Mouse (Mus musculus) heart, embryonic 13.5 days (tissue): Measurements from ENCODE around the gene Adsl. TPM values are rescaled to one million over a fixed set of nuclear protein-coding genes. Genes with fewer than 3 reads are reported as not detected.
"Not testable (repeated sequence)": the region's sequence is repeated elsewhere in the genome, so short reads cannot be mapped to it uniquely, and the experiment has no call there.

ENCODE experiments used
- ATAC-seq: fragments of 200-750 bp; cut with Nextera tagmentation; 2 replicates; pipeline ENCODE4 v1.8.0; 2017; ENCODE audit warnings: moderate TSS enrichment; ENCODE audit not compliant: insufficient number of reproducible peaks, low FRiP score, low TSS enrichment; ENCODE audit errors: extremely low read depth
- H3K27ac ChIP-seq: fragments of 300-500 bp; sonication (generic); replicated peaks from 2 replicates; pipeline ENCODE4 v1.5.1; 2015; ENCODE audit warnings: moderate library complexity, mild to moderate bottlenecking, inconsistent platforms
- H3K27me3 ChIP-seq: fragments of 300-500 bp; sonication (generic); replicated peaks from 2 replicates; pipeline ENCODE4 v1.6.1; 2015; ENCODE audit warnings: mild to moderate bottlenecking, inconsistent platforms
- H3K36me3 ChIP-seq: fragments of 300-500 bp; sonication (generic); 2 replicates; pipeline ENCODE4 v1.6.1; 2015; ENCODE audit warnings: mild to moderate bottlenecking, inconsistent platforms
- H3K4me1 ChIP-seq: fragments of 300-500 bp; sonication (generic); 2 replicates; pipeline ENCODE4 v1.6.1; 2015; ENCODE audit warnings: inconsistent platforms
- H3K4me2 ChIP-seq: fragments of 300-500 bp; sonication (generic); 2 replicates; pipeline ENCODE4 v1.6.1; 2015; ENCODE audit warnings: inconsistent platforms, mild to moderate bottlenecking, moderate library complexity
- H3K4me3 ChIP-seq: fragments of 300-500 bp; sonication (generic); 2 replicates; pipeline ENCODE4 v1.5.1; 2015; ENCODE audit warnings: moderate library complexity, mild to moderate bottlenecking, inconsistent platforms
- H3K9ac ChIP-seq: fragments of 300-500 bp; sonication (generic); 2 replicates; pipeline ENCODE4 v1.6.1; 2015; ENCODE audit warnings: inconsistent platforms, mild to moderate bottlenecking, moderate library complexity
- H3K9me3 ChIP-seq: fragments of 300-500 bp; sonication (generic); 2 replicates; pipeline ENCODE4 v1.6.1; 2016; ENCODE audit warnings: inconsistent platforms
- whole genome bisulfite sequencing: fragments of 180-500 bp; shearing (Covaris S2); methylation state at CpG from one replicate; pipeline ENCODE4 v1.1.7; 2015; ENCODE audit warnings: mixed read lengths; 5-methylcytosine and 5-hydroxymethylcytosine counted together
- polyA plus RNA-seq: library from polyadenylated mRNA; unstranded; fragments of >200 nt; fragmentation: Nextera tagmentation; extraction: Ambion mirVana; gene quantifications from 2 replicates; pipeline ENCODE4 v1.2.1, GENCODE M21; 2015

Gene Adsl
- 144 and 153 TPM in 2 replicates for polyA plus RNA-seq

DNA sequence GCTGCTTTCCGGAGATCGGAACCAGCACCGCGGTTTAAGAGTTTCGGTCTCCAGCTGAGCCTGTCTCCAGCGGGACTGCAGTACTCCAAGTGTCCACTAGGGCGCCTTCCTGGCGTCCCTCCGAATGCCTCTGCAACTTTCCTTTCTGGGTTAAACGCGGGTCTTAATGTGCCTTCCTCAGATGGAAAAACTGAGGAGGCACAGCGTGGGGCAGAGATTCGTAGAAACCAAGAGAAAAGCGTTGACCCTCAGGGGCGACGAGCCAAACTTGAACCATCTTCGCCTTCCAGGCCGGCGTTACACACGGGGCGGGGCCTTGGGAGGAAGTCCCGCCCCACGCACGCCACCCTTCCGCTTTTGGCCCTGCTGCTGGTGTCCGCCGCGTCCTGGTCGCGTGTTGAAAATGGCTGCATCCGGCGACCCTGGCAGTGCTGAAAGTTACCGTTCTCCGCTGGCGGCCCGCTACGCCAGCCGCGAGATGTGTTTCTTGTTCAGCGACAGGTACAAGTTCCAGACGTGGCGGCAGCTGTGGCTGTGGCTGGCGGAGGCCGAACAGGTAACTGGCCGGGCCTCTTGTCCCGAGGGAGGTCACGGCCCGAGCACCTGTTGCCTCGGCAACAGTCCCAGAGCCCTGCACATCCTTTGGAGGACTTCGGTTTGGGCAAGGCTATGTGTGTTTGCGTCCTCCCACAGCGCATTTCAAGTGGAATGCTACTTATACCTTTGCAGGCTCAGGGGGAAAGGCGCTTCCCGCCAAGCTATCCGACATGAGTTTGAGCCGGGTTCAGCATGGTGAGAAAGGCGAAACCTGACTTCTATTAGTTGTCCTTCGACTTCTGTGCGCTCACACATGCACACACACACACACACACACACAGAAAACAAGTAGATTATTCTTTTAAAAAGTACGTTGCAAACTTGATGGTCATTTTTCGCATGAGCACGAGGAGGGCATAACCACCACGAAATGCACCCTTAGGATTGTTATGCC lies at the start of gene Adsl:
Gene Adsl (plus strand): TSS at position 346 of the 991 bp plus-strand sequence.
- Histone ChIP-seq H3K4me3 (peak within 1 kb of the TSS; percentile 87), H3K27ac (peak within 1 kb of the TSS; percentile 78), H3K9ac (peak within 1 kb of the TSS; percentile 87), H3K9me3 (no peaks in the 10 kb centered on the region), H3K27me3 (no peaks in the 10 kb centered on the region), H3K4me2 (peak within 1 kb of the TSS; percentile 77), H3K36me3 (peaks cover 23% of the 10 kb centered on the region), H3K4me1 (peaks cover 14% of the 10 kb centered on the region)
- peak; percentile 80 for ATAC-seq
- WGBS, result under 1% methylated on average over 63 of the region's 63 CpGs

DNA sequence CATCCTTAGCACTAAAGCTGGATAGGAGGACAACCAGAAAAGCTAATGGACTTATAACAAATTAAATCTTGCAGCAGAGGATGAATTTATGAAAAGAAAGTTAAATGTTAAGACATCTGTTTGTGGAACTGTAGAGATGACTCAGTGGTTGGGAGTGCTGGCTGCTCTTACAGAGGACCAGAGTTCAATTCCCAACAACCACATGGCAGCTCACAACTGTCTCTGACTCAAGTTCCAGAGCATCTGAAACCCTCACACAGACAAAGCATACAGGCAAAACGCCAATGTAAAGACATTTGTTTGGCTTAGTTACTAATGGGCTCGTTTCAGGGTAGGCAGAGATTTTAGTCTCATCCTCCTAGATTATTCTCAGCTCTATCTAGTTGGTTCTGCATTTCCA lies 48.5 kb upstream of the Adsl start:
- Histone ChIP-seq H3K27ac (no peak overlapping the region), H3K9me3 (no peaks in the 10 kb centered on the region), H3K4me2 (no peak overlapping the region), H3K27me3 (no peaks in the 10 kb centered on the region), H3K4me3 (no peak overlapping the region), H3K4me1 (no peaks in the 10 kb centered on the region), H3K9ac (no peak overlapping the region), H3K36me3 (peaks cover 96% of the 10 kb centered on the region)
- 85% methylated on average over 2 of the region's 2 CpGs for WGBS
- no peak for ATAC-seq

DNA sequence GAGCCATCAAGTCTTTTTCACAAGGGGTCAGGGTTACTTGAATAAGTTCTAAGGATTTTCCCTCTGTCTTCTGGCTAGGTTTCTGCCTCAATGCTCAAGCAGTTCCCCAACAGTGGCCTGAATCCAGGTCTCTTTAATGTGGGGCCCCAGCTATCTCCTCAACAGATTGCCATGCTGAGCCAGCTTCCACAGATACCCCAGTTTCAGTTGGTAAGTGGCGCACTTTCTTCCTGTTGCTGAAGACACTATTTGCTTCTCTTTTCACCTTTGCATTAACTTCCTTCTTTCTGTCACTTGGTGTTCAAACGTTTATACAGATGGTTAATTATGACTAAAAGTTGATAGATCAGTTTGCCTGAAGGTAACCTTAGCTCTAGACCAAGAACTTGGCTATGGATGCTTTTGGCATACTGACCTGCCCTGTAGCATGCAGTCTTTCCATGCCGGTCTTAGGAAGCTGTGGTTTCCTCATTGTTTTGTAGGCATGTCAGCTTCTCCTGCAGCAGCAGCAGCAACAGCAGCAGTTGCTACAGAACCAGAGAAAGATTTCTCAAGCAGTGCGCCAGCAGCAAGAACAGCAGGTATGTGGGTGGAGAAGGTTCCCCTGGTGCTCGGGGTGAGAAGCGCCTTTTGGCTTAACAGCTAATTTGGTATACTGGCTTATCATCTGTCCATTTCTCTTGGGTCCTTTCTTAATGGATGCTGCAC lies 46.3 kb upstream of the Adsl start:
- ATAC-seq, result no peak
- Histone ChIP-seq H3K27ac (no peak overlapping the region), H3K36me3 (peaks cover 96% of the 10 kb centered on the region), H3K4me3 (no peak overlapping the region), H3K4me2 (no peak overlapping the region), H3K9ac (no peak overlapping the region), H3K27me3 (no peaks in the 10 kb centered on the region), H3K4me1 (no peaks in the 10 kb centered on the region), H3K9me3 (no peaks in the 10 kb centered on the region)
- 87% methylated on average over 6 of the region's 6 CpGs for WGBS

DNA sequence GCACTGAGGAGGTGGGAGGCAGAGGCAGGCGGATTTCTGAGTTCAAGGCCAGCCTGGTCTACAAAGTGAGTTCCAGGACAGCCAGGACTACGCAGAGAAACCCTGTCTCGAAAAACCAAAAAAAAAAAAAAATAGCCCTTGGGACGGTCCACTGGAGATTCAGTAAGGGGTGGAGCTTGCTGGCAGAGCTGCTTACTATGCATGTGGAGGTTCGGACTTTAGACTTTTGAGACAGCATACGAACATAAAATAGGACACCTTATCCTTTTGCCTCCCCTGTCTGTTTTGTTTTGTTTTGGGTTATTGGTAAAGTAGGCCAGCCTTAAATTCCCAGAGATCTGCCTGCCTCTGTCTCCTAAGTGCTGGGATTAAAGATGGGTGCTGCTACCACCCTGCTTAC lies 43.5 kb upstream of the Adsl start:
- H3K27me3 ChIP-seq, H3K9ac ChIP-seq, ATAC-seq, H3K4me2 ChIP-seq, H3K27ac ChIP-seq, H3K4me1 ChIP-seq, H3K4me3 ChIP-seq, H3K9me3 ChIP-seq: not testable (repeated sequence)
- peaks cover 89% of the 10 kb centered on the region for H3K36me3 ChIP-seq
- 94% methylated on average over 6 of the region's 6 CpGs for WGBS

DNA sequence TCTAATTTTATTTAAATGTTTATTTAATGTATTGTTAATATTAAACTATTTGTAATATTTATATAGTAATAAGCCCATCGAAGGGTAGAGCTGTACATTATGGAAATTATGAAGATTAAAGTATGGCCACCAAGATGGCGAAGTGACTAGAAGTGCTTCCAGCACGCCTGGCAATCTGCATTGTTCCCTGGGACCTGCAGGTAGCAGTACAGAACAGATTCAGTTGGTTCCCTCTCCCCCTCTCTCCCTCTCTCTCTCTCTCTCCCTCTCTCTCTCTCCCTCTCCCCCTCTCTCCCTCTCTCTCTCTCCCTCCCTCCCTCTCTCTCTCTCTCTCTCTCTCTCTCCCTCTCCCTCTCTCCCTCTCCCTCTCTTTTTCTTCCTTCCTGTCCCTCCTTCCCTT lies 38.1 kb upstream of the Adsl start:
- H3K4me3 ChIP-seq, result no peak overlapping the region
- H3K9me3 ChIP-seq, result no peaks in the 10 kb centered on the region
- H3K4me1 ChIP-seq, result peaks cover 9% of the 10 kb centered on the region
- H3K9ac ChIP-seq, result no peak overlapping the region
- H3K27ac ChIP-seq, result no peak overlapping the region
- ATAC-seq, result no peak
- WGBS, result 85% methylated on average over 3 of the region's 3 CpGs
- H3K4me2 ChIP-seq, result no peak overlapping the region
- peaks cover 89% of the 10 kb centered on the region for H3K36me3 ChIP-seq
- no peaks in the 10 kb centered on the region for H3K27me3 ChIP-seq

DNA sequence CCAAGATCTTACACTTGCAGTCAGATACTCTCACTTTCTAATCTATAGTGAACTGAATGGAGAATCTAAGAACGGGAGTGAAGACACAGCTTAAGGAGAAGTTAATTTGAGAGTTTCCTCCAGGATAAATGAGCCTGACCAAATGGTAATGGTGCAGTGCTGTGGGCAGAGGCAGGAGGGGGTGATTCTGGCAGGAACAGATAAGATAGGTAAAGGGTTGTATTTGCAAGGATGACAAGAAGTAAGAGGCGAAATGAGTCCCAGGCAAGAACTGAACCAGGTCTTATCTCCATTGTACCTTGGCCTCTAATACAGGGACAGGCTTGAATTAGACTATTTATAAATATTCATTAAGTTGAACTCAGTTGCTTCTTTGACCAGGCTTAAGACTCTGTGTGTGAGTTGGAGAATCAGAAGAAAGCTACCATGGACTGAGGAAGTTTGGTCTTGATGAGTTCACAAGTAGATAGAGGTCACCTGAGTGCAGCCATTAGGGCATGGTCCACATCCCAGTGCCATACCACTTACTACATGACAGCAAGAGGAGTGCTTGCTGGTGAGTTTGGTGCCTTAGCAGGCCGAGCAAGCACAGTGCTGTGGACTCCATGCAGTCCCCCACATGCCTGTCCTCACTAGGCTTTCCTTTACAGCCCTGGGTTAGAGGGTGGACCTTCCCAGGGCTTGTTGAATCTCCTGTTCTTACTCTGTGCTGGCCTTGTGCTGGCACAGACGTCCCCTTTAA lies 37.3 kb upstream of the Adsl start:
- no peaks in the 10 kb centered on the region for H3K9me3 ChIP-seq
- ATAC-seq, result no peak
- H3K4me2 ChIP-seq, result no peak overlapping the region
- H3K27ac ChIP-seq, result no peak overlapping the region
- WGBS, result 69% methylated on average over 4 of the region's 4 CpGs
- H3K9ac ChIP-seq, result no peak overlapping the region
- peaks cover 86% of the 10 kb centered on the region for H3K36me3 ChIP-seq
- no peaks in the 10 kb centered on the region for H3K27me3 ChIP-seq
- no peak overlapping the region for H3K4me3 ChIP-seq
- H3K4me1 ChIP-seq, result peaks cover 17% of the 10 kb centered on the region

DNA sequence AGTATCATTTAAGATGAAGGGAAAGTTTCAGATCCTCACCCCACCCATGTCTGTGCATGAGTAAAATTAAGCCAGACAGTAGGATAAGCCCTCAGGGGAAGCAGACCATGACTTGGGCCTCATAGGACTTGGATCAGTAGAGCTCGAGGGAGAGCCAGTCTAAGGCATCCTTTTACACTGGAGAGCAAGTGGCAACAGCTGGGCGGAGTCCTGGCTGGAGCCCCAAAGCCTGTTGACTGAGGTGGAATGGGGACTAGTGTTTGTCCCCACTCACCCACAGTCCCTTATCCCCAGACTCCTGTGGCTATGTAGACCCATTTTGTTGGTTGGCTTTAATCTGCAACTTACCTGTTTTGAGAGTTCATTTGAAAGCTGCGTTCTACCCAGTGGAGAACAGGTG lies 36.1 kb upstream of the Adsl start:
- Histone ChIP-seq H3K27ac (no peak overlapping the region), H3K36me3 (peaks cover 86% of the 10 kb centered on the region)

DNA sequence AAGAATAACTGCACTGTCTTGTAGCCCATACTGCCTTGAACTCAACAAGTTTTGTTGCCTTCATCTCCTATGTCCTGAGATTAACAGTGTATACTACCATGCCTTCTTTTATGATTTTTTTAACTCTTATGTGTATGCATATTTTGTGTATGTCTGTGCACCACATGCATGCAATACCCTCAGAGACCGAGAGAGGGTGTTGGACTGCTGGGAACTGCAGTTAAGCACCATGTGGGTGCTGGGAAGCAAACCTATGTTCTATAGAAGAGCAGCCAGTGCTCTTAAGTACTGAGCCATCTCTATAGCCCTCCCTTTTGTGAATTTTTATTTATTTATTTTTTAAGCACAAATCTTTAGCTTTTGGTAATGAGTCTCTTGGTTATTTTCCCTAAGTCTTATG lies 34.5 kb upstream of the Adsl start:
- Histone ChIP-seq H3K4me2 (no peak overlapping the region), H3K27me3 (no peaks in the 10 kb centered on the region), H3K4me3 (no peak overlapping the region), H3K27ac (no peak overlapping the region), H3K4me1 (peaks cover 22% of the 10 kb centered on the region), H3K9ac (no peak overlapping the region), H3K36me3 (peaks cover 91% of the 10 kb centered on the region), H3K9me3 (no peaks in the 10 kb centered on the region)
- no peak for ATAC-seq
- WGBS, result 86% methylated on average over 1 of the region's 1 CpGs

More for the DNA sequence above, 36.1 kb upstream of the Adsl start:
- Histone ChIP-seq H3K27me3 (no peaks in the 10 kb centered on the region), H3K9ac (no peak overlapping the region), H3K4me1 (peaks cover 22% of the 10 kb centered on the region), H3K4me3 (no peak overlapping the region), H3K9me3 (no peaks in the 10 kb centered on the region), H3K4me2 (no peak overlapping the region)
- no peak for ATAC-seq
- WGBS, result 78% methylated on average over 3 of the region's 3 CpGs

DNA sequence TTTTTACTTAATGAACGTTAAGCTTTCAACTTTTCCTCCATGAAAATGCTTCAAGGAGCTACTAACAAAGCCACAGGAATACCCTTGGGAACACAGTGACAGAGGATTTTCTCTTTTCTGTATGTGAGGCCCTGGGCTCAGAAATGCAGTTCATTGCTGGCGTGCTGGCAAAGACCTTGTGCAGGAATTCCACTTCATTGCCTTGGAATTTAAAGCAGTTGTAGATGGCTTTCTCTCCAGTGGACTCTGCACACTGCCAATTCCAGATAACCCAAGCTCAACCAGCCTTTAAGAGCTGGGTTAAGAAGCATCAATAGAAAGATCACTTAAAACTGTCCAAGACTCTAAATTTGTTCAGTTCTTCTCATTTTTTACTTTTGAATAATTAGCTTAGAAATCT lies 32.4 kb upstream of the Adsl start:
- H3K9ac ChIP-seq, result no peak overlapping the region
- no peak overlapping the region for H3K4me2 ChIP-seq
- WGBS, result 50% methylated on average over 2 of the region's 2 CpGs
- peaks cover 20% of the 10 kb centered on the region for H3K4me1 ChIP-seq
- no peaks in the 10 kb centered on the region for H3K27me3 ChIP-seq
- H3K9me3 ChIP-seq, result no peaks in the 10 kb centered on the region
- no peak for ATAC-seq
- H3K27ac ChIP-seq, result peak overlapping the region; percentile 43
- H3K4me3 ChIP-seq, result no peak overlapping the region
- H3K36me3 ChIP-seq, result peaks cover 95% of the 10 kb centered on the region

DNA sequence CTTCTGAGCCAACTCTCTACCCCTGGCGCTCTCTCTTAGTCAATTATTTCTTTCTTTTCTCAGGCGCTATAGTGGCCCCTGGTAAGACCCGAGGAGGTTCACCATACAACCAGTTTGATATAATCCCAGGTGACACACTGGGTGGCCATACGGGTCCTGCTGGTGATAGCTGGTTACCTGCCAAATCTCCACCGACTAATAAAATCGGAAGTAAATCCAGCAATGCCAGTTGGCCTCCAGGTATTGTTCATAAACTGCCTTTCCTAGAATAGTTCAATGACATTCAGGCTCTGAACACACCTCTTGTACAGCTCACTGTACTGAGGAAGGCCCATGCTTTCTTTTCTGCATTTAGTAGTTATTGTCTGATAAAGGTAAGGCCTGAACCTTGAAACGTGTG lies 31.7 kb upstream of the Adsl start:
- Histone ChIP-seq H3K4me2 (no peak overlapping the region), H3K9me3 (no peaks in the 10 kb centered on the region), H3K27ac (peak overlapping the region; percentile 41; the same call in 1 of the 2 replicates), H3K27me3 (no peaks in the 10 kb centered on the region), H3K4me1 (peaks cover 18% of the 10 kb centered on the region), H3K4me3 (no peak overlapping the region), H3K9ac (no peak overlapping the region), H3K36me3 (peaks cover 95% of the 10 kb centered on the region)
- no peak for ATAC-seq
- WGBS, result 92% methylated on average over 7 of the region's 7 CpGs

DNA sequence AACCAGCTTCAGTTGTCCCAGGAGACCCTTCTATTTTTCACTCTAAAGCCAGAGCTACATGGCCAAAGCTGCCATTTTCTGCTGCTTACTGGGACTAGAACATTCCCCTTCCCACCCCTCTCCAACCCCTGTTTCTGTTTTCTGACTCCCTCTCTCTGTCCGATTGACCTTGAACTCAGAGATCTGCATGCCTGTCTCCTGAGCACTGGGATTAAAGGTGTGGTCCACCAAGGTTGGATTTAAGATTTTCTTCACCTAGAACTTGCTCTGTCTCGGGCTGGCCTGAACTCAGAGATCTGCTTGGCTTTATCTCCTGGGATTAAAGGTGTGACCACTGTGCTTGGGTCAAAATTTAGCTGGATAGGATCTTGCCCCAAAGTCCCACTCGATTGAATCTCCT lies 27.9 kb upstream of the Adsl start:
- Histone ChIP-seq H3K36me3 (peaks cover 93% of the 10 kb centered on the region), H3K9ac (no peak overlapping the region), H3K9me3 (no peaks in the 10 kb centered on the region), H3K27ac (no peak overlapping the region), H3K27me3 (no peaks in the 10 kb centered on the region), H3K4me2 (no peak overlapping the region), H3K4me1 (peaks cover 12% of the 10 kb centered on the region), H3K4me3 (no peak overlapping the region)
- ATAC-seq, result no peak
- WGBS, result 90% methylated on average over 3 of the region's 3 CpGs
